Mouse (Mus musculus): ENCODE measurements at regions not wholly inside any gene's neighbourhood (a gene's known extent, or its start where the extent isn't known, plus 50 kb on each side); places are given as distances from the start of the nearest gene placed in this dataset.
A peak's percentile ranks its signal among the peaks of the same experiment; 100 is the strongest.

- peak; percentile 97 for ATAC-seq
Observed at GRCm38 (mm10) chr9:32815473-32815872, 179.5 kb downstream of the Ets1 start.

GRCm38 (mm10) chr9:32816649-32817425, 180.8 kb downstream of the Ets1 start:
- ATAC-seq: no peak

DNA sequence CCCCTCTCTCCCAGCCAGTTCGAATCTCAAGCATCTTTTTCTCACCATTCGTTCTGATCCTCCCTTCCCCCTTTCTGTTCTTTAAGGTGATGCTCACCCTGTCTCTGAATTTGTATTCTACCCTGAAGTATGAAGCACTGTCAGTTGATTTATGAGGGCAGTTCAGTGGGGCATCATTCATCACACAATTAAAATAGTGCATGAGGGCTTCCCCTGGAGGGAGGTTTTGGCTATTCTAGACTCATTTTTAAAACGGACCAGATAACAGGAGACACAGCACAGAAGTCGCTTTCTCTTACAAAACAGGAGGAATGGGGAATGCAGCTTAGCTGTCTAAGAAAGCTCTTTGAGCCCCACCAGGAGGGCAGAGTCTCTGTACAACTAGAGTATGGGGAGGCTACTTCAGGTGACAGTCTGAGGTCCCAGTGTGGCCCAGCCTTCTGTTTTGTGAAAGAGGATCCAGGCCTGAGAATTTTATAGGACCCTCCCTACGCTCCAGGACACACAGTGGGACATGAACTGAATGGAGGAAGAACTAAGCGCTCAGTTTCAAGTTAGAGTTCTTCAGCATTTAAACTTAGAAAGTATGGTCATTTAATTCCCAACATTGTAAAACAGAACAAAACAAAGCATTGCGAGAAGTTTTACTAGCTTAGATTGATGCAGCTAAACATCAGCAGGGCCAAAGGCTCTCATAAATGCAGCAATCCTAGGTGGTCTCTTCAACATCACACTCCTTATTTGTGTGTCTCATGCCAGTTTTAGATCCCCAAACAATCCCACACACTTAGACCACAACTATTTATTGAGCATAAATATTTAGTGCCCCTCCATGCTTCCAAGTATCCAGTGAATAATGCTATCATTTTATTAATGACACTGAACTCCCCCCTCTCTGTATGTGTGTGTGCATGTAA, 181.7 kb downstream of the Ets1 start:
- no peak for ATAC-seq

DNA sequence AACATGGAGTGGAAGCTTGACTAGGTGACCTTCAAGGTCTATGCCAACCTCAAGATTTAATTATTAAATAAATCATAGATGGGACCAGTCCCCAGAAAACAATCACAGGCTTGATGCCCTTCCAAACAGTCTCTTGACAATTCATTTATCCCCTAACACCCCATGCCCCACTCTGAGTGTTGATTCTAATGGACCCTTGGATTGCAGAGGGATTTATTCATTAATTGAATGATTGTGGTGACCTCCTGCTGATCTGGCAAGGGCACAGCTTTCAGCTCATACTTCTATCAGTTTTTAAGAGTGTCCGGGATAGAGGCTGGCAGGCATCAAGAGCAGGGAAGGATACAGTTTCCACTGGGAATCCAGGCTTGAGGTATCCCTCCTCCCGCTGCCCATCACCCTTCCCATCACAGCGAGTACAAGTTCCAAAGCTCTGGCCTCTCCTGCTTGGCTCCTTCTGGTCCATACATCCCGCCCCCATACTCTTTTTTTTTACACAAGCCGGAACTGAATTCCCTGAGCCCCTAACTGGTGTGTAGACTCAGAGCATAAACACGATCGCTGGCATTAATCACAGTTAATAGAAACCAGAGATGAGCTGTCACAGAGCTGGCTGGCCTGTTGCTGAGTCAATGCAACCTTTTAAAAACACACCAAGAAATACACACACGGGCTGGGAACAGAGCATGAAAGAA, 187.6 kb downstream of the Ets1 start:
- no peak for ATAC-seq

DNA sequence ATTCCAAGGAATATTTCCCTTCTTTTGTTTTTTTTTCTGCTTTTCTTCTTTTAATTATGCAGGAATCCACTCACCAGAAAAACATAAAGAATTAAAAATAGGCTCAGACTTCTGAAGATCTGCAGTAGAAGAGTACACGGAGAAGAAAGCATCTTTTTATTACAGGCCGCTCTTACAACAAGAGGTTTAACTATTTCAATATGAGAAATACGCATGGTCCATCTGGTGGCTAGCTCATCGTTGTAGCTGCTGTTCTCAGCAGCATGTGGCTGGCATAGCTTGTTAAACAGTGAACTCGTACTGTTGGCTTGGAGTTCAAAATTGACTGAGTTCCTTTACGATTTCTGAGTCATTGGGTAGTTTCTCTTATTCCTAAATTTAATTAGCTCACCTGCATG, 188.1 kb downstream of the Ets1 start:
- no peak for ATAC-seq

- ATAC-seq: no peak
Observed at GRCm38 (mm10) chr9:32830268-32830891, 194.4 kb downstream of the Ets1 start.

- no peak for ATAC-seq
Observed at GRCm38 (mm10) chr9:32833373-32833772, 197.4 kb downstream of the Ets1 start.

DNA sequence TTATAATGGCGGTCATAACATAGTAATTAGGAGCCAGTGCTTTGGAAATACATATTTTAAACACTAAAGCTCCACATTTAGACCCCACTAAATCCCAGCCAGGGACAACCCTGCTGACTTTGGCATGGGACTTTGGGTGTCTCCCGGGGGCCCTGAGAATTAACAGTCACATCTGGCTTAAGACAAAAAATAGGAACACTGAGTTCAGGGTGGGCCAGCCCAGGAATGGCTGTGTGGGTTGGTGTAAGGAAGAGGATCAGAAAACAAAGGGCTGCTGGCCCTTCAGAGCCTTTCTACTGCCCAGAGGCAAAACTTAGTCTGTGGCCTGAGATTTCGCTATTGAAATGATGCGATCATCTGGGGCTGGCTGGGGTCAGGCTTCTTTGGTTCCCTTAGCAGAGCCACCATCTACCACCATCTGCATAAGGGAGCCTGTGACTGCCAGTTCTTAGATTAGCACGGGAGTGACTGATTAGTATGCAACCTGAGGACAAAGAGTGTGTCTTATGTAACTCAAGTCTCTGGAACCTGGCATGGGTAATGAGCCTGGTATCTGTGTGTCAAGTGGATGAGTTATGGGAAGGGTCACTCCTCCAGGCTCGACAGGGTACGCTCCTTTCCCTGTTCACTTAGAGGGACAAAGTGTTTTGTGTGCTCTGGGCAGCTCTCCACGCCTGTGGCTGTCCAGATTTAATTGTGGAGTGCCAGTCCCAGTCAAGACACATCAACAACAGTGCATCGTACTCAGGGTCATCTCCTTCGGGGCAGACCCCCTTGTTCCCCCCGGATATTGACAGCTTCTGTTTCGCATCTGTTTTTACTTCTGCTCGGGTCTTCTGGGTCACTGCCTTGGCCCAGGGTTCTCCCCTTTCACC, 199.0 kb downstream of the Ets1 start:
- no peak for ATAC-seq

GRCm38 (mm10) chr9:32835626-32835971, 199.6 kb downstream of the Ets1 start:
- ATAC-seq: no peak

DNA sequence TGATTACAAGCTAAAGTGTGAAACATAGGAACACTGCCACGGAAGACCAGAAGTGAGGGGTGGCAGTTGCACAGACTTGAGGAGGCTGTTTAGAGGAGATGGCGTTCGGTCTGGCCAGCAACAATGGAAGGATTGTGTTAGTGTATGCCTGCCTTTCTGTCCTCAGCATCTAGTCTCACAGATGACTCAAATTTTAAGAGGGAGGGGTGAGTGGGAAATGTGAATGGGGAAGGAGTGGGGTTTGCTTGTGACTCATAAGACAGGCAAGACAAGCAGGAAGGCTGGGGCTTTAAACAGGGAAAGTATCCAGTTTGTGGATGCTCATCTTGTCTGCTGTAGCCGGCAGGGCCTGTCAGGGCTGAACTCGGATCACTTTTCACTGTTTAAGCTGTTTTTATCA, 200.3 kb downstream of the Ets1 start:
- ATAC-seq: no peak

GRCm38 (mm10) chr9:32847361-32847760, 211.3 kb downstream of the Ets1 start:
- ATAC-seq: no peak

DNA sequence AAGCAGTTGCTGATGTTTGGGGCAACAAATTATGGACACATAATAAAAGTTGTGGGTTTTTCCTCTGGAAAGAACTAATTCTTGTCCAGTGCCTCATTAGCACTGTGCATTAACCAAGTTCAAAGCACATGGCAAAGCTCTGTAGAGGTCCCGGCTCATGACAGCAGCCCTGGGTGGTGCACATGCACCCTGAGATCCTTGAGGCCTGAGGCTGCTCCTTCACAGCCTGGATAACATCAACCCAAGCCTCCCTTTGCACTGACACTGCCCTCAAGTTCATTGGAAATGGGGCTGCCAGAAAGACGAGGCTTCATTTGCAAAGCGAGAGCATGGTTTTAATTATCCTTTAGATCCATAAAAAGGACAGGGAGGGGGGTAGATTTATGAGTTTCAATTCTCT, 216.3 kb downstream of the Ets1 start:
- ATAC-seq: no peak

GRCm38 (mm10) chr9:32863286-32863685, 227.3 kb downstream of the Ets1 start:
- no peak for ATAC-seq

DNA sequence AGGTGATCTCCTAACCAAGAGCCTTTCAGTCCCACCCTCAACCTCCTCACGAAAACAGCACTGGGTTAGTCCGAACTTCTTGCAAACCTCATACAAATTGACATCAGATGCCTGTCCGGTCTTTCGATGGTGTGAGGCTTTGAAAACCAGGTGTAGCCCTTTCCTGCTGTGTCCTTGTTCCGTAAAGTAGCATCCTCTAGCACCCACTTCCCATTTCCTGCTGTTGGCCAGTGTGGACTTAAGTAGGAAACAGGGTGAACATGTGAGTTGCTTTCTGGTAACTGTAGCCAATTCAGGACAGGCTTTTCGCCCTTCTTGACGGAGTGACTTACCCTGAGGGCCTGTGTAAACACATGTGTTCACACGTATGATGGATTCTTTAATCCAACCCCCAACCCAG, 232.9 kb downstream of the Ets1 start:
- no peak for ATAC-seq

- ATAC-seq: no peak
Observed at GRCm38 (mm10) chr9:32874306-32874875, 238.4 kb downstream of the Ets1 start.

GRCm38 (mm10) chr9:32882819-32883587, 247.0 kb downstream of the Ets1 start:
- ATAC-seq: no peak

GRCm38 (mm10) chr9:32886008-32886650, 250.1 kb downstream of the Ets1 start:
- ATAC-seq: no peak

- no peak for ATAC-seq
Observed at GRCm38 (mm10) chr9:32899801-32900200, 263.8 kb downstream of the Ets1 start.

DNA sequence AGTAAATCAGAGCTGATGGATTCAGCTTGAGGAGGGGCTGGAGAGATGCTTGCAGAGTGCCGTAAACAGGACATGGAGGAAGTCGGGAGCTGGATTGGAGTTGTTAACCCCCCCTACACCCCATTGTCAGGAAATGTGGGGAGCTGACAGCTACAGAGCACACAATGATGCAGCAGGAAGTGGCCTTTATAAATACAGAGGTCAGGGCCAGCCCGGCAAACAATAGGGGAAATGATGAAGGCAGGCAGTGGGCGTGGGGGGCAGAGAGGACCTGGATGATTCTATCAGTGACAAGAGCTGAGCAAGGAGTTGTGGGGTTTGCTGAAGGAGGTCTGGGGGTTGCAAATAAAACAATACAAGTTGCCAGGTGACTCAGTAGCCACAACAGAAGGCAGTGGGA, 265.3 kb downstream of the Ets1 start:
- peak; percentile 42 for ATAC-seq

GRCm38 (mm10) chr9:32906233-32906872, 270.3 kb downstream of the Ets1 start:
- peak; percentile 65 for ATAC-seq

Measured in CD4-positive, CD25-positive, alpha-beta regulatory T cell, adult 4 months (primary cell).